Mouse (Mus musculus) embryonic facial prominence, embryonic 14.5 days (tissue): Measurements from ENCODE around the gene Fam222b. TPM values are rescaled to one million over a fixed set of nuclear protein-coding genes. Genes with fewer than 3 reads are reported as not detected.

Source experiments
- ATAC-seq: fragments of 200-750 bp; cut with Nextera tagmentation; 2 replicates; pipeline ENCODE4 v1.8.0; 2017; ENCODE audit warnings: low read depth, moderate number of reproducible peaks, moderate TSS enrichment
- DNase-seq: peaks from one replicate; pipeline ENCODE4 v3.0.0-alpha.2; 2015; ENCODE audit warnings: low spot score
- H3K27ac ChIP-seq: fragments of 300-500 bp; sonication (generic); replicated peaks from 2 replicates; pipeline ENCODE4 v1.5.1; 2014; ENCODE audit warnings: low read depth, mild to moderate bottlenecking, low read length, moderate library complexity
- H3K27me3 ChIP-seq: fragments of 300-500 bp; sonication (generic); replicated peaks from 2 replicates; pipeline ENCODE4 v1.6.1; 2014; ENCODE audit warnings: low read length; ENCODE audit not compliant: control insufficient read depth, insufficient read depth
- H3K36me3 ChIP-seq: fragments of 300-500 bp; sonication (generic); 2 replicates; pipeline ENCODE4 v1.6.1; 2014; ENCODE audit warnings: low read length, mixed read lengths; ENCODE audit not compliant: control insufficient read depth, insufficient read depth
- H3K4me1 ChIP-seq: fragments of 300-500 bp; sonication (generic); 2 replicates; pipeline ENCODE4 v1.6.1; 2014; ENCODE audit warnings: antibody characterized with exemption, low read length; ENCODE audit not compliant: control insufficient read depth, insufficient read depth
- H3K4me2 ChIP-seq: fragments of 300-500 bp; sonication (generic); 2 replicates; pipeline ENCODE4 v1.6.1; 2014; ENCODE audit warnings: low read depth, mild to moderate bottlenecking, low read length, moderate library complexity, mixed read lengths
- H3K4me3 ChIP-seq: fragments of 300-500 bp; sonication (generic); 2 replicates; pipeline ENCODE4 v1.5.1; 2014; ENCODE audit warnings: low read depth, mild to moderate bottlenecking, low read length
- H3K9ac ChIP-seq: fragments of 300-500 bp; sonication (generic); 2 replicates; pipeline ENCODE4 v1.6.1; 2014; ENCODE audit warnings: low read depth, mild to moderate bottlenecking, low read length, moderate library complexity, mixed read lengths
- H3K9me3 ChIP-seq: fragments of 300-500 bp; sonication (generic); 2 replicates; pipeline ENCODE4 v1.6.1; 2016; ENCODE audit warnings: low read length; ENCODE audit not compliant: control insufficient read depth
- WGBS: fragments of 180-500 bp; shearing (Covaris S2); extraction: QIAGEN DNeasy Blood & Tissue Kit; methylation state at CpG from one replicate; pipeline ENCODE4 v1.1.7; 2014; 5-methylcytosine and 5-hydroxymethylcytosine counted together
- polyA plus RNA-seq: library from polyadenylated mRNA; unstranded; fragments of >200 nt; fragmentation: Nextera tagmentation; extraction: Ambion mirVana; gene quantifications from 2 replicates; pipeline ENCODE4 v1.2.1, GENCODE M21; 2014

Gene Fam222b
- polyA plus RNA-seq, 1 experiment from 2014 or later: 15.9 TPM

GRCm38 (mm10) chr11:78161169-78161568 is 66.7 kb downstream of the Fam222b start:
- WGBS: 92% methylated on average over 13 of the region's 14 CpGs

DNA sequence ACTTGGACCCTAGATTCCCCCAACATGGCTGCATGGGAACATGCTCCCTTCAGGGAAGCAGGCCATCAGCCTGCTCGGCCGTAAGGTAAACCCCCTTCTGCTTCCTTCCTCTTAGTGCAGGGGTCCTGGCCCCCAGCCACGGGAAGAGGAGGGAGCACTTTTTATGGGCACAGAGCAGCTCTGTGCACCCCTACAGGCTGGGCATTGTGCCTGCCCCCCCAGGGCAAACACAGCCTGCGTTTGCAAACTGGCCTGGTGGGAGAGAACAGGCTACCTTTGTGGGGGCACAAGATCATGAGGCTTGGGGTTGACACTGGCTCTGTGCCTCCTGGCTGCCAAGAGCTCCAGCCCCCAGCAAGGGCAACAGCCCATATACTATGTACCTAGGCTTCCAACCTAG is 67.5 kb downstream of the Fam222b start:
- peaks cover 51% of the 10 kb centered on the region for H3K36me3 ChIP-seq
- ATAC-seq: no peak
- H3K4me3 ChIP-seq: 0 out of 2 replicates have a peak overlapping the region, but pooled peaks have one; percentile 100
- peak; percentile 41 for DNase-seq
- WGBS: 37% methylated on average over 4 of the region's 4 CpGs
- H3K27me3 ChIP-seq: no peaks in the 10 kb centered on the region
- peak overlapping the region; percentile 98; the same call in 1 of the 2 replicates for H3K9ac ChIP-seq
- peak overlapping the region; percentile 77 for H3K4me2 ChIP-seq
- H3K9me3 ChIP-seq: no peaks in the 10 kb centered on the region
- peak overlapping the region; percentile 97 for H3K27ac ChIP-seq
- peaks cover 22% of the 10 kb centered on the region for H3K4me1 ChIP-seq

More at GRCm38 (mm10) chr11:78161169-78161568, 66.7 kb downstream of the Fam222b start:
- Histone ChIP-seq H3K27me3 (no peaks in the 10 kb centered on the region), H3K9ac (no peak overlapping the region), H3K4me1 (peaks cover 21% of the 10 kb centered on the region), H3K4me3 (no peak overlapping the region), H3K9me3 (no peaks in the 10 kb centered on the region), H3K4me2 (no peak overlapping the region), H3K27ac (no peak overlapping the region), H3K36me3 (peaks cover 59% of the 10 kb centered on the region)
- no peak for DNase-seq
- ATAC-seq: no peak

DNA sequence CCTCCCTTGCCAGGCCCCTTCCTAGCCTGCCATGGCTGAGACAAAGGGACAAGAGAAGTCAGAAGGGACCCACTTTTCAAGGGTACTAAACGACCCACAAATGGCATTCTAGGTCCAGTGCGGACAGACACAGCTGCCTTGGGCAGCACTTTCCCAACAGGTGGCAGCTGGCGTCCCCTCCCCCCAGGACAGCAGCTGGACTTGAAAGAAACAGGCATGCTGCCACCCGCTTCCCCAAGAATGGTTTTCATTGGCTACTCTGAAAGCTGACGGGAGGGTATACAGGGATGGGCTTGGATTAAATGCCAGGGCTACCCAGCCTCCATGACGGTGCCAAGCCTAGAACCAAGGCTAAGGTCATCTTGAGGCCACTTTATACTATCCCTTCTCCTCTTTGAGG is 68.0 kb downstream of the Fam222b start:
- WGBS: 43% methylated on average over 6 of the region's 6 CpGs
- Histone ChIP-seq H3K9ac (peak overlapping the region; percentile 98), H3K4me3 (peak overlapping the region; percentile 100), H3K4me1 (peaks cover 22% of the 10 kb centered on the region), H3K9me3 (no peaks in the 10 kb centered on the region), H3K36me3 (peaks cover 47% of the 10 kb centered on the region), H3K27ac (peak overlapping the region; percentile 97), H3K4me2 (peak overlapping the region; percentile 77), H3K27me3 (no peaks in the 10 kb centered on the region)
- no peak for ATAC-seq
- DNase-seq: peak; percentile 76

DNA sequence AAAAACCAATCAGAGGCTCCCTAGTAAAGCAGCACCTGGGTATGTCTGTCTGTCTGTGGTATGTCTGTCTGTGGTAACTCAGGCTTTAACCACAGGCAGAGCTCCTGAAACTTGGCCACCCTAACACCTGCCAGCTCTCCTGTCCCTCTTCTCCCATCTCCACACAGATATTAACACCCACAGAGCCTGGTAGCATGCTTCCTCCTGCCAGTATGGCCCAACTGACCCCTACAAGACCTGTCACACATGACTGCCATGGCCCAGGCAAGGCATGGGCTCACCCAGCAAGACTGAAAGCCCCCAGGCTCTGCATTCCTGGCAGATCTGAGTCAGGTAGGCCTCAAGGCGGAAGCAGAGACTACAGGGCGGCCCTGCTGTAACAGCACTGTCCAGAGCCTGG is 68.6 kb downstream of the Fam222b start:
- Histone ChIP-seq H3K4me1 (peaks cover 20% of the 10 kb centered on the region), H3K9me3 (no peaks in the 10 kb centered on the region), H3K27me3 (no peaks in the 10 kb centered on the region), H3K27ac (peak overlapping the region; percentile 97), H3K4me3 (peak overlapping the region; percentile 100), H3K9ac (peak overlapping the region; percentile 98), H3K4me2 (peak overlapping the region; percentile 77), H3K36me3 (peaks cover 42% of the 10 kb centered on the region)
- 40% methylated on average over 2 of the region's 2 CpGs for WGBS
- DNase-seq: no peak
- ATAC-seq: no peak

DNA sequence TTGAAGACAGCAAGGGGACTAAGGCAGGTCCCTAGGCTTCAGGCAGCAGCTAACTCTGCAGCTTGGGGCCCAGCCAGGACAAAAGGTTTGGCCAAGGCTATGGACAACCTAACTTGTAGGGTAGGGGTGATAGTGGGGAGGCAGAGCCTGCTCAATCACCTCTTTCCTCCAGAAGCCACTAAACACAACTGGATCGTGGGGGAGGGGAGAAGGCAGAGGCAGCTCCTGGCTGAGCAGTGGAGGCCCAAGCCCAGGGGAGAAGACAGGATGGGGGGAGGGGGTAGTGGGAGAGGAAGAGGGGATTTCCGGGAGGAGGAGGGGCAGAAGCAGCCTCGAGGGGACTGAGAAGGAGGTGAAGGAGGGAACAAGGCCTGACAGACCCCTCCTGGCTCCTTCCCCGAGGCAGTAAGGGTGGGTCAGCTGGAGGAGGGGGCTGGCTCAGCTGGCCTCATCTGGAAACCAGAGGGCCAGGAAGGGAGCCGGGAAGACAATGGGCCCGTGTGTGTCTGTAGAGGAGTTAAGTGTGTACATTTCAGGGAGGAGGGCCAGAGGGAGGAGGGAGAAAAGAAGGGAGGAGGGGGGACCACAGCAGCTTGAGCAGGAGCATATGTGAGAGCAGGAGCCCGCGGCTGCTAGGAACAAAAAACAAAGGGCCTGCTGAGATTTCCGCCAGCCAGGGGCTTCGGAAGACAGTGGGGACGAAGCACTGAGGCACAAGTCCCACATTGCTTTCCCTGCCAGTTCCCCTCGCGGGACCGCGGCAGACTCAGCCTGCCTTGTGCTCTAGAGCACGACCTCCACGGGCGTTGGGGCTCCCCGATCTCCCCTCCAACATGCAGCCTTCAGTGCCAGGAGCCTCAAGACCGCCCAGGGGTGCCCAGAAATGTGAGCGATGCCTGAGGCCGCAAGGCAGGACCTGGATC is 69.5 kb downstream of the Fam222b start:
- H3K36me3 ChIP-seq: peaks cover 33% of the 10 kb centered on the region
- H3K27me3 ChIP-seq: no peaks in the 10 kb centered on the region
- peaks cover 20% of the 10 kb centered on the region for H3K4me1 ChIP-seq
- H3K4me3 ChIP-seq: peak overlapping the region; percentile 100
- H3K9ac ChIP-seq: peak overlapping the region; percentile 98
- peak overlapping the region; percentile 97 for H3K27ac ChIP-seq
- peak overlapping the region; percentile 77 for H3K4me2 ChIP-seq
- DNase-seq (peak; percentile 94), ATAC-seq (peak; percentile 65)
- no peaks in the 10 kb centered on the region for H3K9me3 ChIP-seq
- under 1% methylated on average over 17 of the region's 22 CpGs for WGBS

- H3K4me3 ChIP-seq: peak overlapping the region; percentile 100
- peak overlapping the region; percentile 97 for H3K27ac ChIP-seq
- peaks cover 20% of the 10 kb centered on the region for H3K4me1 ChIP-seq
- DNase-seq (no peak), ATAC-seq (no peak)
- H3K9me3 ChIP-seq: no peaks in the 10 kb centered on the region
- WGBS: under 1% methylated on average over 14 of the region's 14 CpGs
- peak overlapping the region; percentile 98 for H3K9ac ChIP-seq
- H3K4me2 ChIP-seq: peak overlapping the region; percentile 77
- H3K27me3 ChIP-seq: no peaks in the 10 kb centered on the region
- peaks cover 27% of the 10 kb centered on the region for H3K36me3 ChIP-seq
Measured at GRCm38 (mm10) chr11:78164604-78164923, 70.1 kb downstream of the Fam222b start.

- peaks cover 20% of the 10 kb centered on the region for H3K4me1 ChIP-seq
- ATAC-seq (peak; percentile 85), DNase-seq (peak; percentile 94)
- H3K4me2 ChIP-seq: peak within 1 kb of the TSS; percentile 77
- WGBS: under 1% methylated on average over 36 of the region's 78 CpGs
- H3K4me3 ChIP-seq: peak within 1 kb of the TSS; percentile 100
- no peaks in the 10 kb centered on the region for H3K27me3 ChIP-seq
- H3K27ac ChIP-seq: peak within 1 kb of the TSS; percentile 97
- peaks cover 21% of the 10 kb centered on the region for H3K36me3 ChIP-seq
- H3K9me3 ChIP-seq: no peaks in the 10 kb centered on the region
- peak within 1 kb of the TSS; percentile 98 for H3K9ac ChIP-seq
Measured at GRCm38 (mm10) chr11:78164924-78165760, 70.7 kb downstream of the Fam222b start, which contains the start of gene Traf4. Gene Traf4 (minus strand): TSS chr11:78165589.

DNA sequence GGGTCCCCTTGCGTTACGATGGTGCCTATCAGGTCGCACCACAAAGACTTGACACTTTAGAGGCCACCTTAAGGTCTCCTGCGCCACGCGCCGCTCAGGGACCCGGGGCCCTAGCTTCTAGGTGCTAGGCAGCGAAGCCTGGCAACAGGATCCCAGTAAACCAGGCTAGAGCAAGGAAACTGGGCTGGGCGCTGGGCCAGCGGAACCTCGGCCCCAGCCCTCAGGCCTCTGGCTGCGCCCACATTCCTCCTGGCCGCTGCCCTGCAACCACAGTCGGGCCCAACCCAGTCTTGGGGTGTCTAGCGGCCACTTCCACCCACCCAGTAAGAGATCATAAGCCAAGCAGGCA is 71.3 kb downstream of the Fam222b start:
- peak overlapping the region; percentile 77 for H3K4me2 ChIP-seq
- peaks cover 20% of the 10 kb centered on the region for H3K4me1 ChIP-seq
- H3K9me3 ChIP-seq: no peaks in the 10 kb centered on the region
- ATAC-seq: peak; percentile 24
- peaks cover 15% of the 10 kb centered on the region for H3K36me3 ChIP-seq
- DNase-seq: peak; percentile 73
- H3K27me3 ChIP-seq: no peaks in the 10 kb centered on the region
- peak overlapping the region; percentile 98 for H3K9ac ChIP-seq
- H3K27ac ChIP-seq: peak overlapping the region; percentile 97
- H3K4me3 ChIP-seq: peak overlapping the region; percentile 100
- 1% methylated on average over 7 of the region's 16 CpGs for WGBS
